Mouse (Mus musculus): ENCODE results near the gene Lrrc47. TPM values are rescaled to one million over a fixed set of nuclear protein-coding genes. Genes with fewer than 3 reads are reported as not detected.

The Lrrc47 gene
- polyA plus RNA-seq (2015; fragmentation: Nextera tagmentation; extraction: Ambion mirVana): 20.3 and 22.7 TPM in 2 replicates

- Histone ChIP-seq H3K9me3 (replicated peaks; ENCODE audit: low read length) (no peaks in the 10 kb centered on the region), H3K4me1 (replicated peaks; ENCODE audit: insufficient read depth, low read length) (peaks cover 11% of the 10 kb centered on the region), H3K4me3 (replicated peaks; ENCODE audit: low read depth, low read length) (peak within 1 kb of the TSS; percentile 99), H3K36me3 (ENCODE audit: insufficient read depth, low read length) (peaks cover 9% of the 10 kb centered on the region; the same call in 1 of the 2 replicates), H3K27ac (peak within 1 kb of the TSS; percentile 85), H3K4me2 (ENCODE audit: low read length) (peak within 1 kb of the TSS; percentile 98), H3K27me3 (ENCODE audit: insufficient read depth, low read length) (no peaks in the 10 kb centered on the region), H3K9ac (ENCODE audit: low read depth, low read length) (peak within 1 kb of the TSS; percentile 97)
- peak; percentile 2; the same call in 1 of the 2 replicates for TF ChIP-seq CTCF (IDR thresholded peaks at IDR 0.05; ENCODE audit: low read depth)
- under 1% methylated on average over 47 of the region's 59 CpGs for WGBS
- ATAC-seq (replicated peaks; ENCODE audit: low FRiP score, low read depth): peak; percentile 93
- DNase-seq (ENCODE audit: low spot score): peak; percentile 95
Observed at GRCm38 (mm10) chr4:154011646-154012089, at the start of gene Lrrc47. TSS of gene Lrrc47 (plus strand) at chr4:154011731.

- Histone ChIP-seq H3K4me3 (replicated peaks; ENCODE audit: low read depth, low read length) (no peak overlapping the region), H3K9ac (ENCODE audit: low read depth, low read length) (no peak overlapping the region), H3K4me2 (ENCODE audit: low read length) (no peak overlapping the region), H3K9me3 (replicated peaks; ENCODE audit: low read length) (no peaks in the 10 kb centered on the region), H3K4me1 (replicated peaks; ENCODE audit: insufficient read depth, low read length) (no peaks in the 10 kb centered on the region; the same call in 1 of the 2 replicates), H3K27me3 (ENCODE audit: insufficient read depth, low read length) (no peaks in the 10 kb centered on the region), H3K36me3 (ENCODE audit: insufficient read depth, low read length) (peaks cover 38% of the 10 kb centered on the region), H3K27ac (no peak overlapping the region)
- no peak for TF ChIP-seq CTCF (IDR thresholded peaks at IDR 0.05; ENCODE audit: low read depth)
- ATAC-seq (replicated peaks; ENCODE audit: low FRiP score, low read depth) (no peak), DNase-seq (ENCODE audit: low spot score) (no peak)
- 86% methylated on average over 7 of the region's 7 CpGs for WGBS
Observed at GRCm38 (mm10) chr4:153962631-153963030, 48.9 kb upstream of the Lrrc47 start.

GRCm38 (mm10) chr4:153966651-153967050 is 44.9 kb upstream of the Lrrc47 start:
- H3K4me3 ChIP-seq (replicated peaks; ENCODE audit: low read depth, low read length): no peak overlapping the region
- H3K4me1 ChIP-seq (replicated peaks; ENCODE audit: insufficient read depth, low read length): no peaks in the 10 kb centered on the region
- no peak for TF ChIP-seq CTCF (IDR thresholded peaks at IDR 0.05; ENCODE audit: low read depth)
- no peak overlapping the region for H3K27ac ChIP-seq
- H3K27me3 ChIP-seq (ENCODE audit: insufficient read depth, low read length): no peaks in the 10 kb centered on the region
- no peak overlapping the region for H3K4me2 ChIP-seq (ENCODE audit: low read length)
- ATAC-seq (replicated peaks; ENCODE audit: low FRiP score, low read depth): no peak
- DNase-seq (ENCODE audit: low spot score): no peak
- WGBS: 91% methylated on average over 5 of the region's 5 CpGs
- no peak overlapping the region for H3K9ac ChIP-seq (ENCODE audit: low read depth, low read length)
- peaks cover 26% of the 10 kb centered on the region for H3K36me3 ChIP-seq (ENCODE audit: insufficient read depth, low read length)
- H3K9me3 ChIP-seq (replicated peaks; ENCODE audit: low read length): no peaks in the 10 kb centered on the region

- Histone ChIP-seq H3K4me1 (replicated peaks; ENCODE audit: insufficient read depth, low read length) (no peaks in the 10 kb centered on the region), H3K27me3 (ENCODE audit: insufficient read depth, low read length) (no peaks in the 10 kb centered on the region), H3K4me3 (replicated peaks; ENCODE audit: low read depth, low read length) (no peak overlapping the region), H3K27ac (no peak overlapping the region), H3K9ac (ENCODE audit: low read depth, low read length) (no peak overlapping the region), H3K9me3 (replicated peaks; ENCODE audit: low read length) (no peaks in the 10 kb centered on the region), H3K4me2 (ENCODE audit: low read length) (no peak overlapping the region), H3K36me3 (ENCODE audit: insufficient read depth, low read length) (peaks cover 18% of the 10 kb centered on the region)
- no peak for DNase-seq (ENCODE audit: low spot score)
- WGBS: 95% methylated on average over 2 of the region's 2 CpGs
- TF ChIP-seq CTCF (IDR thresholded peaks at IDR 0.05; ENCODE audit: low read depth): no peak
- ATAC-seq (replicated peaks; ENCODE audit: low FRiP score, low read depth): no peak
Observed at GRCm38 (mm10) chr4:153967556-153967955, 44.0 kb upstream of the Lrrc47 start.

DNA sequence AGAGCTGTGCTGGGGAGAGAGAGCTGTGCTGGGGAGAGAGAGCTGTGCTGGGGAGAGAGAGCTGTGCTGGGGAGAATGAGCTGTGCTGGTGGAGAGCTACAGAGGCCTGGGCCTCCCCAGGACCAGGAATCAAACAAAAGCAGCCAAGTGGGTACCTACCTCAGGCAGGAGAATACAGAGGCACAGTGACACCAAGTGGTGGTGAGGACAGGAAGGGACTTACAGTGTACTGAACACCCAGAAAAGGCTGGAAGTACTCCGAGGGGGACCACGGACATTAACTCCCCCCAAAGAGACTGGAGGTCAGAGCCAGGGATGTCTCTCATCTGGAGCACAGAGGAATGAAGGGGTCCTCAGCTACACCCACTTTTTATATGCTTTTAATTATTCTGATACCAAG is 43.5 kb upstream of the Lrrc47 start:
- peaks cover 14% of the 10 kb centered on the region for H3K36me3 ChIP-seq (ENCODE audit: insufficient read depth, low read length)
- DNase-seq (ENCODE audit: low spot score) (peak; percentile 14), ATAC-seq (replicated peaks; ENCODE audit: low FRiP score, low read depth) (no peak)
- no peak overlapping the region for H3K9ac ChIP-seq (ENCODE audit: low read depth, low read length)
- H3K9me3 ChIP-seq (replicated peaks; ENCODE audit: low read length): no peaks in the 10 kb centered on the region
- no peak overlapping the region for H3K27ac ChIP-seq
- H3K4me1 ChIP-seq (replicated peaks; ENCODE audit: insufficient read depth, low read length): no peaks in the 10 kb centered on the region
- TF ChIP-seq CTCF (IDR thresholded peaks at IDR 0.05; ENCODE audit: low read depth): peak; percentile 35; the same call in 1 of the 2 replicates
- WGBS: 49% methylated on average over 2 of the region's 2 CpGs
- H3K4me3 ChIP-seq (replicated peaks; ENCODE audit: low read depth, low read length): no peak overlapping the region
- no peaks in the 10 kb centered on the region for H3K27me3 ChIP-seq (ENCODE audit: insufficient read depth, low read length)
- no peak overlapping the region for H3K4me2 ChIP-seq (ENCODE audit: low read length)

GRCm38 (mm10) chr4:153974431-153975291 is 36.9 kb upstream of the Lrrc47 start, which contains the start of the genes Dffb and Cep104:
TSS of gene Dffb (minus strand) at chr4:153975126.
TSS of gene Cep104 (plus strand) at chr4:153975194.
- 1% methylated on average over 68 of the region's 68 CpGs for WGBS
- peak within 1 kb of the TSS; percentile 92 for H3K4me2 ChIP-seq (ENCODE audit: low read length)
- no peaks in the 10 kb centered on the region for H3K9me3 ChIP-seq (replicated peaks; ENCODE audit: low read length)
- peaks cover 4% of the 10 kb centered on the region for H3K4me1 ChIP-seq (replicated peaks; ENCODE audit: insufficient read depth, low read length)
- no peaks in the 10 kb centered on the region for H3K27me3 ChIP-seq (ENCODE audit: insufficient read depth, low read length)
- no peak for TF ChIP-seq CTCF (IDR thresholded peaks at IDR 0.05; ENCODE audit: low read depth)
- H3K9ac ChIP-seq (ENCODE audit: low read depth, low read length): peak within 1 kb of the TSS; percentile 88
- peaks cover 13% of the 10 kb centered on the region for H3K36me3 ChIP-seq (ENCODE audit: insufficient read depth, low read length)
- ATAC-seq (replicated peaks; ENCODE audit: low FRiP score, low read depth) (peak; percentile 97), DNase-seq (ENCODE audit: low spot score) (peak; percentile 95)
- peak within 1 kb of the TSS; percentile 94 for H3K4me3 ChIP-seq (replicated peaks; ENCODE audit: low read depth, low read length)
- peak within 1 kb of the TSS; percentile 68 for H3K27ac ChIP-seq

Measured in kidney, postnatal 0 days (tissue).